Mouse (Mus musculus): Measurements from ENCODE around the gene Tmem235. TPM values are rescaled to one million over a fixed set of nuclear protein-coding genes. Genes with fewer than 3 reads are reported as not detected.

Gene Tmem235
- polyA plus RNA-seq, 1 experiment from 2014 or later: not detected

- Histone ChIP-seq H3K36me3 (ENCODE audit: insufficient read depth, low read length) (no peaks in the 10 kb centered on the region), H3K27me3 (ENCODE audit: insufficient read depth, low read length) (peaks cover 4% of the 10 kb centered on the region; the same call in 1 of the 2 replicates), H3K4me2 (ENCODE audit: low read length) (no peak overlapping the region), H3K27ac (no peak overlapping the region), H3K9me3 (replicated peaks; ENCODE audit: low read length) (no peaks in the 10 kb centered on the region), H3K4me1 (replicated peaks; ENCODE audit: insufficient read depth, low read length) (peaks cover 41% of the 10 kb centered on the region), H3K9ac (ENCODE audit: low read depth, low read length) (no peak overlapping the region), H3K4me3 (replicated peaks; ENCODE audit: low read depth, low read length) (no peak overlapping the region)
- DNase-seq (ENCODE audit: low spot score) (peak; percentile 62), ATAC-seq (replicated peaks; ENCODE audit: low FRiP score, low read depth) (peak; percentile 62; the same call in 1 of the 2 replicates)
- peak; percentile 57 for TF ChIP-seq CTCF (IDR thresholded peaks at IDR 0.05; ENCODE audit: low read depth)
- WGBS: 29% methylated on average over 13 of the region's 13 CpGs
These were observed 30.1 kb downstream of the Tmem235 start for GRCm38 (mm10) chr11:117890519-117891282.

DNA sequence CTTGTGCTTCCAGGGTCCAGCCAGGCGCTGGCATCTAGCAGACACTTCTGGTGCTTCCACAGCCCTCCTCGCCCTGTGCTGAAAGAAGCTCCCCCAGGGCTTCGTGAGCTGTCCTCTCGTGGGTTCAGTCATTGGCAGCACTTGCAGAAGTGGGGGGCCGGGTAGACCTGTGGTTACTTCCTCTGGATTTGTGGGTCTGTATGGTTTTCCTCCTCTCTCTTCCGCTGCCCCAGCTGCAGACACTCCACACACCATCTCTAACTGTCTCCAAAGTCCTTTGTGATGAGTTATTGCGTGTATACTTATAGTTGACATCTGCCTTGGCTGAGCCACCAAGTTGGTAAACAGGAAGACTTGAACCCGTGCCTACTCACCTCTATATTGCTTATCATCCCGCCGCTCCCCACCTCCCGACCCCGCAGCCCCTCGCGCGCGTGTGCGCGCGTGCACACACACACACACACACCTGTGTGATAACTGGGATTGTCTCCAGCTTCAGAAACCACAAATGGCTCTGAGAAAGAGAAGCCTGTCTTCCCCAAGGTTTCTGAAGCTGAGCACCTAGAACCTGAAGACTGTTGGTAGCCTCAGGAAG is 31.1 kb downstream of the Tmem235 start:
- H3K9ac ChIP-seq (ENCODE audit: low read depth, low read length): no peak overlapping the region
- H3K27me3 ChIP-seq (ENCODE audit: insufficient read depth, low read length): peaks cover 4% of the 10 kb centered on the region; the same call in 1 of the 2 replicates
- no peak overlapping the region for H3K27ac ChIP-seq
- H3K4me3 ChIP-seq (replicated peaks; ENCODE audit: low read depth, low read length): no peak overlapping the region
- H3K4me2 ChIP-seq (ENCODE audit: low read length): no peak overlapping the region
- no peak for TF ChIP-seq CTCF (IDR thresholded peaks at IDR 0.05; ENCODE audit: low read depth)
- H3K9me3 ChIP-seq (replicated peaks; ENCODE audit: low read length): no peaks in the 10 kb centered on the region
- DNase-seq (ENCODE audit: low spot score) (no peak), ATAC-seq (replicated peaks; ENCODE audit: low FRiP score, low read depth) (no peak)
- peaks cover 34% of the 10 kb centered on the region for H3K4me1 ChIP-seq (replicated peaks; ENCODE audit: insufficient read depth, low read length)
- 92% methylated on average over 19 of the region's 19 CpGs for WGBS
- no peaks in the 10 kb centered on the region for H3K36me3 ChIP-seq (ENCODE audit: insufficient read depth, low read length)

DNA sequence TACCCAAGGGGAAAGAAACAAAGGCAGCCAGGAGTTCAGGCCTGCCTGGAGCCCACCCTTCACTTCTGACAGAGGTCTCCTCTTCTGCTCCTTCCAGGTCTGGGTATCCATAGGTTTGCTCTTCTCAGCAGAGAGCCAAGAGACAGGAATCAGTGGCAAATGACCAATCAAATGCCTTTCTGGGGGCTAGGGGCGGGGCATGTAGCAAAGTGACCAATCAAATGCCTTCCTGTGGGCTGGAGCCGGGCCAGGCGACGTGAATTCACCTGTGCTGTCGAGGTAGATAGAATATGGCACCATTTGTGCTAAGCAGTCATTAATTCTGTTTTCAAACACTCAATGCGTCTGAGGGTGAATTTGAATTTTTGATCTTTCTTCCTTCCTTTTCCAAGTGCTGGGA is 31.6 kb downstream of the Tmem235 start:
- no peak for ATAC-seq (replicated peaks; ENCODE audit: low FRiP score, low read depth)
- Histone ChIP-seq H3K9ac (ENCODE audit: low read depth, low read length) (no peak overlapping the region), H3K4me1 (replicated peaks; ENCODE audit: insufficient read depth, low read length) (peaks cover 34% of the 10 kb centered on the region), H3K4me3 (replicated peaks; ENCODE audit: low read depth, low read length) (no peak overlapping the region), H3K27me3 (ENCODE audit: insufficient read depth, low read length) (peaks cover 4% of the 10 kb centered on the region; the same call in 1 of the 2 replicates), H3K27ac (no peak overlapping the region), H3K9me3 (replicated peaks; ENCODE audit: low read length) (no peaks in the 10 kb centered on the region), H3K36me3 (ENCODE audit: insufficient read depth, low read length) (no peaks in the 10 kb centered on the region), H3K4me2 (ENCODE audit: low read length) (no peak overlapping the region)
- no peak for DNase-seq (ENCODE audit: low spot score)
- no peak for TF ChIP-seq CTCF (IDR thresholded peaks at IDR 0.05; ENCODE audit: low read depth)
- WGBS: 76% methylated on average over 6 of the region's 6 CpGs

GRCm38 (mm10) chr11:117894676-117895075 is 34.1 kb downstream of the Tmem235 start:
- TF ChIP-seq CTCF (IDR thresholded peaks at IDR 0.05; ENCODE audit: low read depth): no peak
- H3K4me2 ChIP-seq (ENCODE audit: low read length): no peak overlapping the region
- DNase-seq (ENCODE audit: low spot score) (no peak), ATAC-seq (replicated peaks; ENCODE audit: low FRiP score, low read depth) (no peak)
- peaks cover 21% of the 10 kb centered on the region for H3K4me1 ChIP-seq (replicated peaks; ENCODE audit: insufficient read depth, low read length)
- no peak overlapping the region for H3K9ac ChIP-seq (ENCODE audit: low read depth, low read length)
- no peaks in the 10 kb centered on the region for H3K36me3 ChIP-seq (ENCODE audit: insufficient read depth, low read length)
- H3K4me3 ChIP-seq (replicated peaks; ENCODE audit: low read depth, low read length): no peak overlapping the region
- no peaks in the 10 kb centered on the region for H3K27me3 ChIP-seq (ENCODE audit: insufficient read depth, low read length)
- H3K9me3 ChIP-seq (replicated peaks; ENCODE audit: low read length): no peaks in the 10 kb centered on the region
- H3K27ac ChIP-seq: no peak overlapping the region
- 59% methylated on average over 10 of the region's 10 CpGs for WGBS

GRCm38 (mm10) chr11:117896533-117896932 is 36.0 kb downstream of the Tmem235 start:
- H3K36me3 ChIP-seq (ENCODE audit: insufficient read depth, low read length): no peaks in the 10 kb centered on the region
- DNase-seq (ENCODE audit: low spot score) (no peak), ATAC-seq (replicated peaks; ENCODE audit: low FRiP score, low read depth) (no peak)
- no peak overlapping the region for H3K4me3 ChIP-seq (replicated peaks; ENCODE audit: low read depth, low read length)
- H3K27me3 ChIP-seq (ENCODE audit: insufficient read depth, low read length): no peaks in the 10 kb centered on the region
- WGBS: 23% methylated on average over 2 of the region's 2 CpGs
- H3K27ac ChIP-seq: no peak overlapping the region
- H3K4me1 ChIP-seq (replicated peaks; ENCODE audit: insufficient read depth, low read length): peaks cover 4% of the 10 kb centered on the region; the same call in 1 of the 2 replicates
- H3K4me2 ChIP-seq (ENCODE audit: low read length): no peak overlapping the region
- TF ChIP-seq CTCF (IDR thresholded peaks at IDR 0.05; ENCODE audit: low read depth): no peak
- no peak overlapping the region for H3K9ac ChIP-seq (ENCODE audit: low read depth, low read length)
- H3K9me3 ChIP-seq (replicated peaks; ENCODE audit: low read length): no peaks in the 10 kb centered on the region

GRCm38 (mm10) chr11:117902282-117902681 is 41.7 kb downstream of the Tmem235 start:
- Histone ChIP-seq H3K4me2 (ENCODE audit: low read length) (no peak overlapping the region), H3K9me3 (replicated peaks; ENCODE audit: low read length) (no peaks in the 10 kb centered on the region), H3K27ac (no peak overlapping the region), H3K4me1 (replicated peaks; ENCODE audit: insufficient read depth, low read length) (no peaks in the 10 kb centered on the region), H3K9ac (ENCODE audit: low read depth, low read length) (no peak overlapping the region), H3K4me3 (replicated peaks; ENCODE audit: low read depth, low read length) (no peak overlapping the region), H3K36me3 (ENCODE audit: insufficient read depth, low read length) (no peaks in the 10 kb centered on the region), H3K27me3 (ENCODE audit: insufficient read depth, low read length) (no peaks in the 10 kb centered on the region)
- WGBS: 88% methylated on average over 2 of the region's 2 CpGs
- no peak for DNase-seq (ENCODE audit: low spot score)
- no peak for TF ChIP-seq CTCF (IDR thresholded peaks at IDR 0.05; ENCODE audit: low read depth)
- no peak for ATAC-seq (replicated peaks; ENCODE audit: low FRiP score, low read depth)

All from kidney, postnatal 0 days (tissue).